18 mouse cellular contexts compared by ENCODE assay signal in genomic region chr6:37607511-37608289, GRCm38 (mm10).
DNase-seq lines count a peak whose midpoint lies in the region; ATAC-seq lines count a peak whose summit lies in the region.
"Had no signal": no experiment of that assay in that cellular context is flagged by ENCODE, and none has a peak within 500 bp of the region (broad histone marks: within the 10 kb centered on the region; RNA-seq: fewer than 3 reads in every experiment).

No protein-coding gene starts in this region.

- DNase-seq in embryo, embryonic 11 days = peak; percentile 12
- no peak for DNase-seq in embryo, embryonic 10 days (ENCODE audit: low spot score)
- peak; percentile 41 for DNase-seq in midbrain, embryonic 11.5 days (ENCODE audit: low spot score, missing footprints)
- DNase-seq in midbrain, embryonic 10.5 days (ENCODE audit: low spot score) = no peak
- peak; percentile 10 to 16 for DNase-seq in natural killer cell, adult 2 months (ENCODE audit: low spot score in 2 of 2)
- DNase-seq in embryo, embryonic 10.5 days (ENCODE audit: low spot score) = no peak
- DNase-seq: adrenal gland, postnatal 14 days; cerebellum, postnatal 10 days; heart, adult 18-20 months; kidney, adult 2 months; lung, embryonic 14.5 days had no signal

- WGBS in midbrain, embryonic 11.5 days = 66% methylated on average over 3 of the region's 3 CpGs
- WGBS in midbrain, embryonic 10.5 days = 73% methylated on average over 3 of the region's 3 CpGs
- 52% methylated on average over 3 of the region's 3 CpGs for WGBS in intestine, embryonic 16.5 days
- 74% methylated on average over 3 of the region's 3 CpGs for WGBS in neural tube, embryonic 15.5 days

- H3K27me3 ChIP-seq in midbrain, embryonic 11.5 days (ENCODE audit: control insufficient read depth, insufficient read depth, low read length) = no peaks in the 10 kb centered on the region
- no peaks in the 10 kb centered on the region for H3K27me3 ChIP-seq in midbrain, embryonic 10.5 days (ENCODE audit: low read depth, poor library complexity, severe bottlenecking)
- no peaks in the 10 kb centered on the region for H3K27me3 ChIP-seq in intestine, embryonic 16.5 days (replicated peaks; ENCODE audit: control insufficient read depth, insufficient read depth, low read length)
- no peaks in the 10 kb centered on the region for H3K27me3 ChIP-seq in neural tube, embryonic 15.5 days (replicated peaks)
- H3K27me3 ChIP-seq: embryonic facial prominence, embryonic 13.5 days; forebrain, embryonic 12.5 days; stomach, embryonic 15.5 days had no signal

- no peaks in the 10 kb centered on the region for H3K9me3 ChIP-seq in midbrain, embryonic 11.5 days (ENCODE audit: control insufficient read depth, low read length)
- H3K9me3 ChIP-seq in midbrain, embryonic 10.5 days (replicated peaks) = 0 out of 2 replicates have a peak, but pooled peaks cover 3% of the 10 kb centered on the region
- no peaks in the 10 kb centered on the region for H3K9me3 ChIP-seq in intestine, embryonic 16.5 days (ENCODE audit: control insufficient read depth, low read length)
- H3K9me3 ChIP-seq in neural tube, embryonic 15.5 days (replicated peaks) = no peaks in the 10 kb centered on the region
- H3K9me3 ChIP-seq: embryonic facial prominence, embryonic 13.5 days; forebrain, embryonic 12.5 days; stomach, embryonic 15.5 days had no signal

- H3K36me3 ChIP-seq in midbrain, embryonic 11.5 days (ENCODE audit: control insufficient read depth, insufficient read depth, low read length) = no peaks in the 10 kb centered on the region
- H3K36me3 ChIP-seq in midbrain, embryonic 10.5 days = no peaks in the 10 kb centered on the region
- H3K36me3 ChIP-seq in intestine, embryonic 16.5 days (ENCODE audit: control insufficient read depth, insufficient read depth, low read length) = no peaks in the 10 kb centered on the region
- H3K36me3 ChIP-seq in neural tube, embryonic 15.5 days = no peaks in the 10 kb centered on the region
- H3K36me3 ChIP-seq: embryonic facial prominence, embryonic 13.5 days; forebrain, embryonic 12.5 days; stomach, embryonic 15.5 days had no signal

- no peak overlapping the region for H3K9ac ChIP-seq in midbrain, embryonic 11.5 days (ENCODE audit: low read length)
- no peak overlapping the region for H3K9ac ChIP-seq in intestine, embryonic 16.5 days (ENCODE audit: low read depth, low read length)
- H3K9ac ChIP-seq in neural tube, embryonic 15.5 days (replicated peaks) = no peak overlapping the region
- H3K9ac ChIP-seq: embryonic facial prominence, embryonic 13.5 days; forebrain, embryonic 12.5 days; hindbrain, embryonic 14.5 days; lung, embryonic 14.5 days; stomach, embryonic 15.5 days had no signal

- H3K4me3 ChIP-seq in midbrain, embryonic 11.5 days (ENCODE audit: low read depth, low read length) = no peak overlapping the region
- no peak overlapping the region for H3K4me3 ChIP-seq in midbrain, embryonic 10.5 days
- H3K4me3 ChIP-seq in intestine, embryonic 16.5 days (ENCODE audit: low read length) = no peak overlapping the region
- H3K4me3 ChIP-seq in neural tube, embryonic 15.5 days (replicated peaks) = no peak overlapping the region
- H3K4me3 ChIP-seq: embryonic facial prominence, embryonic 13.5 days; forebrain, embryonic 12.5 days; myocyte; stomach, embryonic 15.5 days had no signal

- no peak overlapping the region for H3K4me2 ChIP-seq in midbrain, embryonic 11.5 days
- no peak overlapping the region for H3K4me2 ChIP-seq in intestine, embryonic 16.5 days (ENCODE audit: low read depth, low read length)
- H3K4me2 ChIP-seq in neural tube, embryonic 15.5 days = no peak overlapping the region
- H3K4me2 ChIP-seq: embryonic facial prominence, embryonic 13.5 days; forebrain, embryonic 12.5 days; hindbrain, embryonic 14.5 days; lung, embryonic 14.5 days; stomach, embryonic 15.5 days had no signal

- H3K4me1 ChIP-seq in midbrain, embryonic 11.5 days (ENCODE audit: control insufficient read depth, insufficient read depth, low read length) = no peaks in the 10 kb centered on the region
- H3K4me1 ChIP-seq in midbrain, embryonic 10.5 days = 0 out of 2 replicates have a peak, but pooled peaks cover 7% of the 10 kb centered on the region
- H3K4me1 ChIP-seq in intestine, embryonic 16.5 days (ENCODE audit: control insufficient read depth, insufficient read depth, low read length) = 0 out of 2 replicates have a peak, but pooled peaks cover 4% of the 10 kb centered on the region
- H3K4me1 ChIP-seq in neural tube, embryonic 15.5 days = no peaks in the 10 kb centered on the region
- H3K4me1 ChIP-seq: embryonic facial prominence, embryonic 13.5 days; forebrain, embryonic 12.5 days; stomach, embryonic 15.5 days had no signal

- ATAC-seq in midbrain, embryonic 11.5 days (ENCODE audit: low FRiP score) = no peak
- ATAC-seq in intestine, embryonic 16.5 days = no peak
- no peak for ATAC-seq in neural tube, embryonic 15.5 days (ENCODE audit: low FRiP score)

- no peak overlapping the region for H3K27ac ChIP-seq in midbrain, embryonic 11.5 days (ENCODE audit: low read depth, low read length)
- H3K27ac ChIP-seq in midbrain, embryonic 10.5 days (replicated peaks) = no peak overlapping the region
- no peak overlapping the region for H3K27ac ChIP-seq in intestine, embryonic 16.5 days (ENCODE audit: low read length)
- H3K27ac ChIP-seq in neural tube, embryonic 15.5 days (replicated peaks) = no peak overlapping the region
- H3K27ac ChIP-seq: embryonic facial prominence, embryonic 13.5 days; forebrain, embryonic 12.5 days; hindbrain, embryonic 14.5 days; stomach, embryonic 15.5 days had no signal

Comparison
In these comparisons a context has a peak if more than half of its experiments do, and no peak if none do; other contexts are left out.
1. DNase-seq: peak in embryo, embryonic 11 days (single experiment), midbrain, embryonic 11.5 days (single experiment) and natural killer cell, adult 2 months (2 of 2); none in embryo, embryonic 10 days (single experiment), midbrain, embryonic 10.5 days (single experiment) and embryo, embryonic 10.5 days (single experiment).